In the genomic region with DNA sequence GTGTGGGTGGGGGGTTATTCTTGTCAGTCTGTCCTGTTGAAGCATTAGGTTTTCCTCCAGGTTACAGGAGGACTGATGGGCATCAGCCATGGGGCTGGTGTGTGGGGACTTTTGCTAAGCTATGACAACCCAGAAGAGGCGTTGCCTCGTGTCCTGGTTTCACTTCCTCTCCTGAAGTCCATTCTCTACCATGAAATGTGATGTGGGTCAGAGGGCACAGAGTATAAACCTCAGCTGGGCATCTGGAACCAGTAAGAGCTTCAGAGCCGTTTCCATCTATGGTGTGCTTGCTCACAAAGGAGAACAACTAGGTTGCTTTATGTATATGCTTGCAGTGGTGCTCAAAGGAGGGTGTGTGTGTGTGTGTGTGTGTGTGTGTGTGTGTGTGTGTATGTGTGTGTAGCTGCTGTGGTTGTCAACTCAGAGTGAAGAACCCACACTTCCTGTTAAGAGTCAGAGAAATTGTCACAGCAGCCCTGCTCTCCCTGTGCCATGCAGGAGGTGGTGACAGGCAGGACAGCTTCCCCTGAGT, we compare ENCODE assay signal across 10 mouse cellular contexts. TPM values are rescaled to one million over a fixed set of nuclear protein-coding genes. Genes with fewer than 3 reads are reported as not detected.
A peak's percentile ranks its signal among the peaks of the same experiment; 100 is the strongest.
DNase-seq lines count a peak whose midpoint lies in the region; ATAC-seq lines count a peak whose summit lies in the region.
"Had no signal": no experiment of that assay in that cellular context is flagged by ENCODE, and none has a peak within 500 bp of the region (broad histone marks: within the 10 kb centered on the region; RNA-seq: fewer than 3 reads in every experiment).

No protein-coding gene starts in this region.

- no peak overlapping the region for H3K27ac ChIP-seq in heart, embryonic 14.5 days (replicated peaks in 1 of 2; ENCODE audit: control insufficient read depth in 1 of 2, insufficient read depth in 1 of 2, low read depth in 2 of 2, low read length in 2 of 2)
- H3K27ac ChIP-seq: hindbrain, embryonic 15.5 days; midbrain, embryonic 10.5 days had no signal

- H3K4me3 ChIP-seq in heart, embryonic 14.5 days (ENCODE audit: control insufficient read depth in 1 of 2, insufficient read depth in 1 of 2, low read depth in 1 of 2, low read length in 2 of 2) = no peak overlapping the region
- H3K4me3 ChIP-seq: hindbrain, embryonic 15.5 days; midbrain, embryonic 10.5 days had no signal

- H3K27me3 ChIP-seq in heart, embryonic 14.5 days (ENCODE audit: control insufficient read depth, insufficient read depth, low read length) = no peaks in the 10 kb centered on the region
- H3K27me3 ChIP-seq: hindbrain, embryonic 15.5 days had no signal

- 0 out of 2 replicates have a peak, but pooled peaks have one; percentile 28 for ATAC-seq in heart, embryonic 14.5 days (ENCODE audit: insufficient number of reproducible peaks, insufficient read depth, low FRiP score, low read depth)
- ATAC-seq in common myeloid progenitor, adult 5-6 weeks (replicated peaks; ENCODE audit: low read depth, poor library complexity, severe bottlenecking) = peak; percentile 68
- peak; percentile 65 for ATAC-seq in megakaryocyte progenitor cell, adult 5-6 weeks (replicated peaks; ENCODE audit: poor library complexity)

- no peaks in the 10 kb centered on the region for H3K9me3 ChIP-seq in heart, embryonic 14.5 days (ENCODE audit: control insufficient read depth, low read length)
- H3K9me3 ChIP-seq: hindbrain, embryonic 15.5 days had no signal

- no peak for DNase-seq in heart, postnatal 25 days (ENCODE audit: low spot score)
- peak; percentile 57 to 60 for DNase-seq in thymus, postnatal 10 days (ENCODE audit: low spot score in 2 of 2)
- no peak for DNase-seq in right cerebral cortex, postnatal 36 days (ENCODE audit: low spot score in 2 of 2)
- DNase-seq in right cerebral cortex, postnatal 10 days (ENCODE audit: low spot score in 2 of 2) = no peak
- DNase-seq in adrenal gland, postnatal 10 days = no peak

- no peak overlapping the region for H3K4me2 ChIP-seq in heart, embryonic 14.5 days (ENCODE audit: low read length)
- H3K4me2 ChIP-seq: hindbrain, embryonic 15.5 days had no signal

- WGBS in heart, embryonic 14.5 days = 65% methylated on average over 3 of the region's 3 CpGs

- H3K9ac ChIP-seq in heart, embryonic 14.5 days (ENCODE audit: low read length) = no peak overlapping the region
- H3K9ac ChIP-seq: hindbrain, embryonic 15.5 days had no signal

- no peaks in the 10 kb centered on the region for H3K36me3 ChIP-seq in heart, embryonic 14.5 days (ENCODE audit: control insufficient read depth, insufficient read depth, low read length)
- H3K36me3 ChIP-seq: hindbrain, embryonic 15.5 days; midbrain, embryonic 10.5 days had no signal

- no peaks in the 10 kb centered on the region; a peak in 1 of 4 replicates for H3K4me1 ChIP-seq in heart, embryonic 14.5 days (ENCODE audit: control insufficient read depth in 2 of 2, insufficient read depth in 2 of 2, low read length in 2 of 2)
- H3K4me1 ChIP-seq: hindbrain, embryonic 15.5 days; midbrain, embryonic 10.5 days had no signal

- intact Hi-C loops in heart, postnatal 25 days (cut with DNase I) = no loop called here

RNA-seq across cellular contexts. Expression of a gene that starts 15.3 kb away (rescaled TPM):
- not detected in 2 replicates for polyA plus RNA-seq in heart, embryonic 14.5 days (2014; fragmentation: Nextera tagmentation; extraction: Ambion mirVana)
- total RNA-seq in heart, postnatal 25 days (2021) = not detected
- total RNA-seq in common myeloid progenitor, adult 5-6 weeks (2017) = not detected in 2 replicates
- total RNA-seq in megakaryocyte progenitor cell, adult 5-6 weeks (2015) = not detected in 2 replicates
- total RNA-seq in megakaryocyte progenitor cell, adult 5-6 weeks (2017) = not detected in 2 replicates
- under 1 TPM in 1 of 2 experiments, not detected in 1; 0.45 TPM for total RNA-seq in adrenal gland, postnatal 10 days (2021)
- polyA plus RNA-seq: midbrain, embryonic 10.5 days had no signal

RNA-seq across cellular contexts. Expression of a gene that starts 44.6 kb away (rescaled TPM):
- polyA plus RNA-seq in heart, embryonic 14.5 days (2014; fragmentation: Nextera tagmentation; extraction: Ambion mirVana) = 8.8 and 9.8 TPM in 2 replicates
- 10 to 100 TPM; 12.9 to 13.2 TPM for total RNA-seq in heart, postnatal 25 days (2021)
- 19.3 and 20.0 TPM in 2 replicates for total RNA-seq in common myeloid progenitor, adult 5-6 weeks (2017)
- 17.9 and 19.0 TPM in 2 replicates for total RNA-seq in megakaryocyte progenitor cell, adult 5-6 weeks (2015)
- 12.8 and 15.3 TPM in 2 replicates for total RNA-seq in megakaryocyte progenitor cell, adult 5-6 weeks (2017)
- total RNA-seq in adrenal gland, postnatal 10 days (2021) = 10 to 100 TPM; 32.5 to 37.8 TPM

RNA-seq across cellular contexts. Expression of a gene that starts 51.7 kb away (rescaled TPM):
- 8.7 and 9.2 TPM in 2 replicates for polyA plus RNA-seq in heart, embryonic 14.5 days (2014; fragmentation: Nextera tagmentation; extraction: Ambion mirVana)
- not detected for total RNA-seq in heart, postnatal 25 days (2021)
- 12.9 and 29.1 TPM in 2 replicates for total RNA-seq in common myeloid progenitor, adult 5-6 weeks (2017)
- 8.1 and 8.4 TPM in 2 replicates for total RNA-seq in megakaryocyte progenitor cell, adult 5-6 weeks (2015)
- 12.0 and 14.5 TPM in 2 replicates for total RNA-seq in megakaryocyte progenitor cell, adult 5-6 weeks (2017)
- total RNA-seq in adrenal gland, postnatal 10 days (2021) = 1 to 10 TPM; 2.0 to 3.3 TPM

Comparison
In these comparisons a context has a peak if more than half of its experiments do, and no peak if none do; other contexts are left out.
1. DNase-seq: peak in thymus, postnatal 10 days (2 of 2); none in heart, postnatal 25 days (single experiment), right cerebral cortex, postnatal 36 days (0 of 2), right cerebral cortex, postnatal 10 days (0 of 2) and adrenal gland, postnatal 10 days (single experiment).
2. Peak in every context shown above with its lines, with median percentiles within 50 percentile points of each other: ATAC-seq.